Mouse (Mus musculus): ENCODE results near the gene Ppp3ca.

DNA sequence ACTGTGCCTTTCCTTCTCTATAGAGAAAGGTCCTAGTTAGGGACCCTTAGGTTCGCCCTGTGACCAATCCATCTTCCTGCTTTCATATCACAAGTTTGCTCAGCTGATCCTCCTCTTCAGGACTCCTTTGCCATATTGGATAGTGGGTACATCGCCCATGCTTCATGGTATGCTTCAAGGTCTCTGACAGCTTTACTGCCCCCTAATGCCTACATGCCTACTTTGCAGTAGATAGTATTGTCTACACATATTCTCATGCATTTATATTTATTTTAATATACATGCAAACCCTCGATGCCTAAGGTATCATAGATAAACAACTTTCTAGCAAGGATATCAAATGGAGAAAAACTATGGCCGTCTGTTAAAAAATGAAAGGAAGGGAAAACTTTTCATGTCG is 193.2 kb downstream of the Ppp3ca start:
- no peak for TF ChIP-seq EP300 (IDR thresholded peaks at IDR 0.05; ENCODE audit: low read depth)
- TF ChIP-seq CTCF (IDR thresholded peaks at IDR 0.05; ENCODE audit: low read depth): 0 out of 2 replicates have a peak, but pooled peaks have one; percentile 14

All from heart, postnatal 0 days (tissue).